Mouse (Mus musculus) CH12.LX (cell line): ENCODE results near the gene Gapvd1.

Source experiments
- CHD2 ChIP-seq: IDR thresholded peaks from 2 replicates; pipeline ENCODE4 v1.6.1; 2011; ENCODE audit warnings: low read length, improper control_type of control experiment
- MAX ChIP-seq: IDR thresholded peaks from 2 replicates; pipeline ENCODE4 v1.6.1; 2011; ENCODE audit warnings: low read length, improper control_type of control experiment
- RCOR1 ChIP-seq: conservative IDR thresholded peaks from 2 replicates; pipeline ENCODE4 v1.6.1; 2012; ENCODE audit warnings: low read depth, mild to moderate bottlenecking, inconsistent platforms, low read length, improper control_type of control experiment

GRCm38 (mm10) chr2:34669203-34669746 lies 85.8 kb downstream of the Gapvd1 start:
- TF ChIP-seq CHD2 (no peak), MAX (no peak), RCOR1 (no peak)
